Mouse (Mus musculus) erythroblast, embryonic 14.5 days (primary cell): Measurements from ENCODE around the gene Ndst2.

Source experiments
- GATA1 ChIP-seq: IDR thresholded peaks from 2 replicates; pipeline ENCODE4 v1.6.1; 2012; ENCODE audit warnings: low read length, inconsistent platforms, mixed read lengths
- TAL1 ChIP-seq: IDR thresholded peaks from 3 replicates; pipeline ENCODE4 v1.6.1; 2012; ENCODE audit warnings: low read length, inconsistent platforms, mixed read lengths

- TF ChIP-seq GATA1 (no peak), TAL1 (no peak)
Measured at GRCm38 (mm10) chr14:20772808-20773207, 38.4 kb upstream of the Ndst2 start.
